Mouse (Mus musculus) left cerebral cortex, adult 18-20 months (tissue): ENCODE measurements at regions not wholly inside any gene's neighbourhood (a gene's known extent, or its start where the extent isn't known, plus 50 kb on each side); places are given as distances from the start of the nearest gene placed in this dataset.

Experiments used
- DNase-seq, 2 experiments: peaks; one replicate each; pipeline ENCODE4 v3.0.0; 2021 to 2022; ENCODE audit warnings: low spot score in 2 of 2, mixed read lengths in 1 of 2

- DNase-seq, result no peak
Measured at GRCm38 (mm10) chr2:12697209-12697608, 226.6 kb upstream of the Pter start.

- no peak for DNase-seq
Measured at GRCm38 (mm10) chr2:12699331-12699730, 224.5 kb upstream of the Pter start.

GRCm38 (mm10) chr2:12707514-12707913 is 216.3 kb upstream of the Pter start:
- DNase-seq, result no peak

GRCm38 (mm10) chr2:12709156-12709923 is 214.5 kb upstream of the Pter start:
- DNase-seq, result peak; percentile 55 to 71

GRCm38 (mm10) chr2:12709924-12710240 is 214.0 kb upstream of the Pter start:
- peak in 1 of 2 experiments; percentile 20 for DNase-seq

GRCm38 (mm10) chr2:12716124-12717012 is 207.5 kb upstream of the Pter start:
- no peak for DNase-seq

- DNase-seq, result no peak
Measured at GRCm38 (mm10) chr2:12729251-12729650, 194.6 kb upstream of the Pter start.

GRCm38 (mm10) chr2:12737140-12737539 is 186.7 kb upstream of the Pter start:
- no peak for DNase-seq

- DNase-seq, result peak; percentile 21 to 32
Measured at GRCm38 (mm10) chr2:12746856-12747255, 177.0 kb upstream of the Pter start.

- DNase-seq, result no peak
Measured at GRCm38 (mm10) chr2:12758816-12759215, 165.0 kb upstream of the Pter start.

GRCm38 (mm10) chr2:12759931-12760330 is 163.9 kb upstream of the Pter start:
- no peak for DNase-seq

- no peak for DNase-seq
Measured at GRCm38 (mm10) chr2:12761461-12761860, 162.4 kb upstream of the Pter start.

GRCm38 (mm10) chr2:12764510-12764909 is 159.3 kb upstream of the Pter start:
- DNase-seq, result no peak

GRCm38 (mm10) chr2:12765336-12765735 is 158.5 kb upstream of the Pter start:
- no peak for DNase-seq

GRCm38 (mm10) chr2:12776866-12777265 is 147.0 kb upstream of the Pter start:
- peak; percentile 15 to 50 for DNase-seq

GRCm38 (mm10) chr2:12777696-12778095 is 146.1 kb upstream of the Pter start:
- DNase-seq, result peak; percentile 11 to 39

- DNase-seq, result no peak
Measured at GRCm38 (mm10) chr2:12792596-12792995, 131.2 kb upstream of the Pter start.

- DNase-seq, result no peak
Measured at GRCm38 (mm10) chr2:12797615-12798169, 126.1 kb upstream of the Pter start.

GRCm38 (mm10) chr2:12799153-12799925 is 124.5 kb upstream of the Pter start:
- peak; percentile 11 to 45 for DNase-seq

- DNase-seq, result no peak
Measured at GRCm38 (mm10) chr2:12802667-12803066, 121.2 kb upstream of the Pter start.

GRCm38 (mm10) chr2:12805096-12805495 is 118.7 kb upstream of the Pter start:
- no peak for DNase-seq
